ENCODE assay signal across 27 mouse cellular contexts in the genomic region with DNA sequence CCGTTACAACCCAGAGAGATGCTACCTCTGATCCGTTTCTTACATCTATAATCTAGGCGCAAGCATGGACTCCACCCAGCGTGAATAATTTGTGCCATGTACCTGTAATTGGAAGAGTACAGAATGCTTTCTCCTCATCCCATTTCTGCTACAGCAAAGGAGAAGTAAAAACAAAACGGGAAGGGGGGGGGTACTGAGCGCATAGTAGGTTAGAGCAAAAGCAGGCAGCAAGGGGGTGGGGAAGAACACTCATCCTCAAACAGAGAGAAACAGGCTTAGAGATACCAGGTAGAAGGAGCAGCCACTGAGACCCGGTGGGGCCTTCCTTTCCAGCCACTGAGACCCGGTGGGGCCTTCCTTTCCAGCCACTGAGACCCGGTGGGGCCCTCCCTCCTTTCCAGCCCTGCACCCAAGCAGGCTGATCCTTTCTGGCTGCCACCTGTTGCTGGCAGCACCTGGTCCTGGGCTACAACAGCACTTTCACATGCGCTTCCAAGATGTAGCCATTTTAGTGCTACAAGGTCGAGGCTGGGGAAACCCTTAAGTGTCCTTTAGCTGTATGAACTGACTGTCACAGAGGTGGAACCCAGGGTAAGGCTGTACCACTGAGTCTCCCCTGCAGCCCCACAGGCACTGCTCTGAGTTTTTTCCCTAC.
A peak's percentile ranks its signal among the peaks of the same experiment; 100 is the strongest.
DNase-seq lines count a peak whose midpoint lies in the region; ATAC-seq and TF ChIP-seq lines count a peak whose summit lies in the region.
"Had no signal": no experiment of that assay in that cellular context is flagged by ENCODE, and none has a peak within 500 bp of the region (broad histone marks: within the 10 kb centered on the region; RNA-seq: fewer than 3 reads in every experiment).

No protein-coding gene starts in this region.

- H3K9me3 ChIP-seq in limb, embryonic 15.5 days = no peaks in the 10 kb centered on the region
- no peaks in the 10 kb centered on the region for H3K9me3 ChIP-seq in limb, embryonic 10.5 days (replicated peaks)
- no peaks in the 10 kb centered on the region for H3K9me3 ChIP-seq in liver, postnatal 0 days (ENCODE audit: low read length)
- no peaks in the 10 kb centered on the region for H3K9me3 ChIP-seq in liver, embryonic 11.5 days (ENCODE audit: control insufficient read depth, low read length)
- H3K9me3 ChIP-seq: embryonic facial prominence, embryonic 12.5 days; embryonic facial prominence, embryonic 15.5 days; heart, embryonic 15.5 days had no signal

- TF ChIP-seq EP300 in liver, postnatal 0 days (IDR thresholded peaks at IDR 0.05; ENCODE audit: low read depth) = no peak

- H3K4me3 ChIP-seq in limb, embryonic 15.5 days = no peak overlapping the region
- H3K4me3 ChIP-seq in limb, embryonic 10.5 days = no peak overlapping the region
- H3K4me3 ChIP-seq in liver, postnatal 0 days (ENCODE audit: low read depth, low read length) = peak overlapping the region; percentile 26
- H3K4me3 ChIP-seq in liver, embryonic 11.5 days (ENCODE audit: low read depth, low read length) = no peak overlapping the region
- H3K4me3 ChIP-seq: embryonic facial prominence, embryonic 12.5 days; embryonic facial prominence, embryonic 15.5 days; gastrocnemius, adult 2 months; heart, embryonic 12.5 days; heart, embryonic 15.5 days; hindbrain, embryonic 10.5 days had no signal

- no peaks in the 10 kb centered on the region; the same call in 1 of the 2 replicates for H3K36me3 ChIP-seq in limb, embryonic 15.5 days
- no peaks in the 10 kb centered on the region for H3K36me3 ChIP-seq in limb, embryonic 10.5 days
- H3K36me3 ChIP-seq in liver, postnatal 0 days (replicated peaks; ENCODE audit: insufficient read depth, low read length) = no peaks in the 10 kb centered on the region
- H3K36me3 ChIP-seq in liver, embryonic 11.5 days (ENCODE audit: control insufficient read depth, insufficient read depth, low read length) = no peaks in the 10 kb centered on the region
- H3K36me3 ChIP-seq: embryonic facial prominence, embryonic 12.5 days; embryonic facial prominence, embryonic 15.5 days; heart, embryonic 12.5 days; heart, embryonic 15.5 days; hindbrain, embryonic 10.5 days had no signal

- H3K27ac ChIP-seq in limb, embryonic 15.5 days = no peak overlapping the region
- no peak overlapping the region for H3K27ac ChIP-seq in limb, embryonic 10.5 days
- H3K27ac ChIP-seq in liver, postnatal 0 days (ENCODE audit: low read depth) = peak overlapping the region; percentile 48
- H3K27ac ChIP-seq in liver, embryonic 11.5 days (ENCODE audit: low read depth, low read length) = no peak overlapping the region
- H3K27ac ChIP-seq: embryonic facial prominence, embryonic 12.5 days; embryonic facial prominence, embryonic 15.5 days; gastrocnemius, adult 2 months; heart, embryonic 15.5 days; hindbrain, embryonic 10.5 days; hindbrain, embryonic 14.5 days; hindbrain, postnatal 0 days had no signal

- WGBS in limb, embryonic 15.5 days = 72% methylated on average over 11 of the region's 11 CpGs
- WGBS in limb, embryonic 10.5 days = 81% methylated on average over 11 of the region's 11 CpGs
- WGBS in liver, postnatal 0 days (ENCODE audit: insufficient replicate concordance) = 67% methylated on average over 11 of the region's 11 CpGs
- 72% methylated on average over 11 of the region's 11 CpGs for WGBS in liver, embryonic 11.5 days

- DNase-seq in limb, embryonic 10.5 days (ENCODE audit: low spot score) = no peak
- no peak for DNase-seq in liver, postnatal 0 days
- DNase-seq in liver, embryonic 11.5 days (ENCODE audit: low spot score) = no peak
- DNase-seq in cerebellum, adult 9-11 months = no peak
- DNase-seq in heart, adult 9 months (ENCODE audit: low spot score in 2 of 2) = no peak
- DNase-seq: adrenal gland, adult 8-10 months; adrenal gland, postnatal 25 days; B cell, adult 2 months; cerebellum, adult 18-20 months; cerebellum, adult 9-10 months; cerebellum, postnatal 25 days; forebrain, postnatal 0 days; gastrocnemius, adult 2 months; gastrocnemius, postnatal 14 days; heart, adult 11 months; heart, postnatal 10 days; heart, postnatal 36 days had no signal

- H3K4me1 ChIP-seq in limb, embryonic 15.5 days = no peaks in the 10 kb centered on the region
- no peaks in the 10 kb centered on the region for H3K4me1 ChIP-seq in limb, embryonic 10.5 days
- no peaks in the 10 kb centered on the region; the same call in 1 of the 2 replicates for H3K4me1 ChIP-seq in liver, postnatal 0 days (ENCODE audit: insufficient read depth)
- H3K4me1 ChIP-seq in liver, embryonic 11.5 days (replicated peaks; ENCODE audit: control insufficient read depth, insufficient read depth, low read length) = no peaks in the 10 kb centered on the region
- H3K4me1 ChIP-seq: embryonic facial prominence, embryonic 12.5 days; embryonic facial prominence, embryonic 15.5 days; heart, embryonic 12.5 days; heart, embryonic 15.5 days; hindbrain, embryonic 10.5 days had no signal

- 0 out of 2 replicates have a peak, but pooled peaks have one; percentile 30 for ATAC-seq in limb, embryonic 15.5 days (ENCODE audit: insufficient number of reproducible peaks, low FRiP score, low TSS enrichment, low read depth)
- ATAC-seq in liver, postnatal 0 days = no peak
- ATAC-seq in liver, embryonic 11.5 days (replicated peaks; ENCODE audit: low FRiP score) = no peak
- ATAC-seq in megakaryocyte, adult 5-6 weeks (ENCODE audit: poor library complexity, severe bottlenecking) = peak; percentile 71
- ATAC-seq: forebrain, embryonic 14.5 days; forebrain, postnatal 0 days; hindbrain, postnatal 0 days had no signal

- H3K4me2 ChIP-seq in limb, embryonic 15.5 days = no peak overlapping the region
- H3K4me2 ChIP-seq in liver, postnatal 0 days (ENCODE audit: low read depth, low read length) = no peak overlapping the region
- H3K4me2 ChIP-seq in liver, embryonic 11.5 days = no peak overlapping the region
- H3K4me2 ChIP-seq: embryonic facial prominence, embryonic 12.5 days; embryonic facial prominence, embryonic 15.5 days; heart, embryonic 12.5 days; heart, embryonic 15.5 days; hindbrain, embryonic 14.5 days had no signal

- no peak overlapping the region for H3K9ac ChIP-seq in limb, embryonic 15.5 days
- H3K9ac ChIP-seq in liver, postnatal 0 days (replicated peaks) = no peak overlapping the region
- H3K9ac ChIP-seq in liver, embryonic 11.5 days (ENCODE audit: low read depth, low read length) = no peak overlapping the region
- H3K9ac ChIP-seq: embryonic facial prominence, embryonic 12.5 days; embryonic facial prominence, embryonic 15.5 days; forebrain, postnatal 0 days; heart, embryonic 12.5 days; heart, embryonic 15.5 days; hindbrain, embryonic 14.5 days had no signal

- TF ChIP-seq CTCF in liver, postnatal 0 days (IDR thresholded peaks at IDR 0.05; ENCODE audit: low read depth) = no peak

- H3K27me3 ChIP-seq in limb, embryonic 15.5 days = no peaks in the 10 kb centered on the region
- H3K27me3 ChIP-seq in limb, embryonic 10.5 days (ENCODE audit: low read depth, poor library complexity, severe bottlenecking) = no peaks in the 10 kb centered on the region
- H3K27me3 ChIP-seq in liver, postnatal 0 days (ENCODE audit: insufficient read depth, low read length) = no peaks in the 10 kb centered on the region
- H3K27me3 ChIP-seq in liver, embryonic 11.5 days (replicated peaks; ENCODE audit: control insufficient read depth, insufficient read depth, low read length) = no peaks in the 10 kb centered on the region
- H3K27me3 ChIP-seq: embryonic facial prominence, embryonic 12.5 days; embryonic facial prominence, embryonic 15.5 days; heart, embryonic 12.5 days; heart, embryonic 15.5 days had no signal

Comparison
In these comparisons a context has a peak if more than half of its experiments do, and no peak if none do; other contexts are left out.
1. ATAC-seq: peak in limb, embryonic 15.5 days (single experiment) and megakaryocyte, adult 5-6 weeks (single experiment); none in liver, postnatal 0 days (single experiment) and liver, embryonic 11.5 days (single experiment).